Mouse (Mus musculus) thymus, adult 2 months (tissue): Measurements from ENCODE around the gene Stx1b.

Experiments used
- CTCF ChIP-seq: fragments of 200-500 bp; IDR thresholded peaks from 2 replicates; pipeline ENCODE4 v1.5.1; 2012; ENCODE audit warnings: mild to moderate bottlenecking, control low read depth, low read length, moderate library complexity, borderline replicate concordance; ENCODE audit not compliant: control insufficient read depth, poor library complexity, insufficient read depth; ENCODE audit errors: extremely low read depth
- POLR2A ChIP-seq: fragments of 200-500 bp; IDR thresholded peaks from 2 replicates; pipeline ENCODE4 v1.6.1; 2012; ENCODE audit warnings: mild to moderate bottlenecking, low read length, control low read depth, moderate library complexity; ENCODE audit not compliant: control insufficient read depth, poor library complexity, insufficient read depth; ENCODE audit errors: extremely low read depth

- TF ChIP-seq CTCF = no peak
- no peak for TF ChIP-seq POLR2A
Observed at GRCm38 (mm10) chr7:127811240-127811639, 13.1 kb downstream of the Stx1b start.
